Mouse (Mus musculus) brain, adult 2 months (tissue): ENCODE results near the gene Ccdc141.

Source experiments
- DNase-seq: peaks from one replicate; pipeline ENCODE4 v3.0.0; 2011; ENCODE audit warnings: low read depth, low spot score

The Ccdc141 gene

DNA sequence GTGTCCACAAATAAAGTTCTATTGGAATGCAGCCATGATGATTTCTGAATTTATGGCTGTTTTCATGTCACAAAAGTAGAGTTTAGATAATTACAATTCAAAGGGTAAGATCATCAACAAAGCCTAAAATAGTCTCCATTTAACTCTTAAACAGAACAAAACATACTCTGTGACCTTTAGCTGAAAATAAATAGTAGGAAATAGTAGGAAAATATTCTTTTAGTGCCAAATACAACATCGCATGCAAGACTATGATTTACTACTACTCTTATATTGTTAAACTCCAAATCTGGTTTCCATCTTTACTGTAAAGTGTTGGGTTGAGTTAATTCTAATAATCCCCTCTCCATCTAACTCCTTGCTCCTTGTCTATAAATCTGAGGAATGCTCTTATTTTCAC, 37.0 kb downstream of the Ccdc141 start:
- DNase-seq: no peak

- DNase-seq: no peak
Observed at GRCm38 (mm10) chr2:77126939-77127338, 43.5 kb downstream of the Ccdc141 start.

DNA sequence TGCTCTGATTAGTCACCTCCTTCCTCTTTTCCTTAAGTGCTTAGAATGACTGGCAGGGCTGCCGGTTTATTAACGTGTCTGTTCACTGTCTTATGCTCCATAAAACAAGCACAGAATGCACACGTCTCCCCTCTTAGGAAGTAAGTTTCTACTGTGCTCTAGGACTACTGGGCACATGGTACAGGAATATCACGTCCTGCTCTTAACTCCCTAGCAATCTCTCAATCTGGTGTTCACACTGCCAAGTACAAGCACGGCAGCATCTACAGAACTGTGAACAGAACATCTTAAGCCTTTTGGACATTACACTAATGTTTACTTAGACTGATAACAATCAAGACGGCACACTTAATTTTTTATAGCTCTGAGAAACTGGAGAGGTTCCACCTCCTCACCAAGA, 52.3 kb downstream of the Ccdc141 start:
- no peak for DNase-seq

- no peak for DNase-seq
Observed at GRCm38 (mm10) chr2:77114335-77114734, 56.1 kb downstream of the Ccdc141 start.

GRCm38 (mm10) chr2:77113867-77114266, 56.6 kb downstream of the Ccdc141 start:
- no peak for DNase-seq

GRCm38 (mm10) chr2:77113026-77113425, 57.4 kb downstream of the Ccdc141 start:
- DNase-seq: no peak

- no peak for DNase-seq
Observed at GRCm38 (mm10) chr2:77111095-77111494, 59.3 kb downstream of the Ccdc141 start.

- DNase-seq: no peak
Observed at GRCm38 (mm10) chr2:77110365-77110764, 60.1 kb downstream of the Ccdc141 start.

DNA sequence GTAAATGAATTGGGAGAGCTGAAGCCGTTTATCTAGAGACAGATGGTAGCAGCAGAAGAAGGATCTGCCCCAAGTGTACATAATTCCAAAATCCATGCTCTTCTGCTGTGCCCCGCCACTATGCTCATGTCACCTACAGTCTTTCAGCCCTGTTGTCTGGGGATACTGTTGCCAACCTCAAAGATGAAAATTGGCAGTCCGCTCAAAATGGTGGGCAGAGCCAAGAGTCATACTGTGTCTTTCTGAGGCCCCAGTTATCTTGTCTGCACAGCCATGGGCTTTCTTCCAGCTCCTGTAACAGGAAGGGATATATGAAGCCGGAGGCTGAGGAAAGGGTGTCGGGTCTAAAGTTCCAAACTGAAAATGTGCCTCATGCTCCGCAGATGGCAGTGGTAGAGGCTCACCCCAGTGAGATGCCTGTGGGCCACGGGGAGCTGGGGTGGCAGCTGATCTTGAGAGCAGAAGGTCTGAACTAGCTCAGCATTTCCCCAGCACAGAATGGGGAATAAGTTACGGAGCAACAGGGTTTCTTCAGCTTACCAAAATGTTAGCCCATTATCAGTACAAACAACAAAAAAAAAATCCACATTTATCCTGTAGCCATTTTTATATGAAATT, 60.8 kb downstream of the Ccdc141 start:
- DNase-seq: peak; percentile 96

- DNase-seq: no peak
Observed at GRCm38 (mm10) chr2:77108562-77108961, 61.9 kb downstream of the Ccdc141 start.

DNA sequence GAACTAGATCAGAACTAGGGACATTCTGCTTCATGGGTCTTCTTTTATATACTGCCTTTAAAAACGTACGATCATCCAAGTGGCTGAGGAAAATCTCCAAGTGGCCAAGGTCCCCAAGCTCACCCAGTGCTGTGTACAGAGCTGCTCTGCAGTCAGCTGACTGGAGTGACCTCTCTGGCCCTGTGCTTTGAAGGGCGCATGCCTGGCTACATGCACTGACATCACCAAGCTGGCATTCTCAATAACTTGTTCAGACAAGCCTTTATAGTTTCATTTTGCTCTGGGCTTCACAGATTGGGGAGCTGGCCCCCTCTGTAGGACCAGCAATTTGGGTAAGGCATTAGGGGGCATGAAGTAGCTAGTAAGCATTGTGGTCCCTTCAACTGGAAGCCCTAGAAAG, 64.3 kb downstream of the Ccdc141 start:
- DNase-seq: no peak

- DNase-seq: no peak
Observed at GRCm38 (mm10) chr2:77105006-77105715, 65.3 kb downstream of the Ccdc141 start.

DNA sequence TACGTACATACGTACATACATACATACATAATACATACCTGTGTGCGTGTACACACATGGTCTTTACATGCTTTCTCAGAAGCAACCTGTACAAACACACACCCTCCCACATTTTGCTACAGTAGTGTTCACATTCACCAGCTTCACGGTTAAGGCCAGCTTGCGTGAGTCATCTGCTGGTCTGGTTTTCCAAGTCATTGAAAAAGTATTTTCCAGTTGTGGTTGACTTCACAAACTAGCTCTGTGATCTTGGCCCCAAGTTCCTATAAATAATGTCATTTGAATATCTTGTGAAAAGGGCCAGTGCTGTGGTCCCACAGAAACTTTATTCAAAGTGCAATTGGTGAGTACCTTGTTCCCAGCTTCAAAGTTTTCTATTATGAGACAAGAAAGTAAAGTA, 67.9 kb downstream of the Ccdc141 start:
- no peak for DNase-seq

- no peak for DNase-seq
Observed at GRCm38 (mm10) chr2:77099814-77100213, 70.6 kb downstream of the Ccdc141 start.

GRCm38 (mm10) chr2:77098769-77099168, 71.7 kb downstream of the Ccdc141 start:
- no peak for DNase-seq

- no peak for DNase-seq
Observed at GRCm38 (mm10) chr2:77091749-77092148, 78.7 kb downstream of the Ccdc141 start.

GRCm38 (mm10) chr2:77085313-77085712, 85.1 kb downstream of the Ccdc141 start:
- no peak for DNase-seq

DNA sequence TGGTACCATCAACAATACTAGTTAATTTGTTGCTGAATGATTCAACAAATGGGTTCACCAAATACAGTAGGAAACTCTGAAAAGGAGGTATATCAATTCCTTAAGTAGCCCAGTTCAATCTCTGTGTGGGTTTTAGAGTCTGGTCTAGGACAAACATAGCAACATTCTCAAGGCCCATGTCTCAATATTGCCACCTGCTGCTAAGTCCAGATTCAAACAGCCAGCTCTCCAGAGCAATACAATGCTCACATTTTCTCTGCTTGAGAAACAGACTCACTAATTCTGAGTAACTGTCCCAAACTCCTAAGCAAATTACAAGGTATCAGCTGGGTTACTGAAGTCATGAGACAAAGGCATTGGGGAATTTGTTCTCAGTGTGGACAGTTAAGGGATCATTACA, 85.8 kb downstream of the Ccdc141 start:
- peak; percentile 20 for DNase-seq

DNA sequence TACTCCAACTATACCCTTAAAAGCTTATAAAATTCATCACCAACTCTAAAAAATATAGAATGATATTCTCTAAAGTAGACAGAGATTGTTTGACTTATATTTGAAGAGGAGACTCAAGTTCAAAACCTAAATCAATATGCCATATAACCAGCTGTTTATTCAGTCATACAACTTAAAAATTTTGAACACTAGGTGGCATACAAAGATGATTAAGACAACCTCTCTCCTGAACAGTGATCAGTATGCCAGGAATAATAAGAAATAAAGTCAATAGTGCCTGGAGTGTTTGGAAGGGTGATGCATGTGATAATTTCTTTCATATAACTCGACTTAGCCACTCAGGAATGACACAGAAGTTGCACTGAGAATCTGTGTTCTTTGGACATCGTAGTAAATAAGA, 89.3 kb downstream of the Ccdc141 start:
- no peak for DNase-seq

DNA sequence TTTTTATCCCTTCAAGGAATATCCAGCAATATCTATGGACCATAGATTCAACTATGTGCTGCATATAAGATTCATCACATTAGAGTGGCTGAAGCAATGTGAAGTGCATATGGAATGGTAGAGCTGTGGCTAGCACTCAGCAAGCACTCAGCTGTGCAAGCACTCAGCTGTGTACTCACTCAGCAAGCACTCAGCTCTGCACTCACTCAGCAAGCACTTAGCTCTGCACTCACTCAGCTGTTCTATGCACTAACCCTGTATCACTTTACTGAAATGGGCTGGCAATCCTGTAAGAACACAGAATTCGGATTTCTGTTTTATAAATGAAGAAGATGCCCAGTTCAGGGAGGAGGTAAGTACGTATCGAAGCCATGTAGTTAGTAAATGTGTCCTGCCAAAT, 89.8 kb downstream of the Ccdc141 start:
- no peak for DNase-seq

DNA sequence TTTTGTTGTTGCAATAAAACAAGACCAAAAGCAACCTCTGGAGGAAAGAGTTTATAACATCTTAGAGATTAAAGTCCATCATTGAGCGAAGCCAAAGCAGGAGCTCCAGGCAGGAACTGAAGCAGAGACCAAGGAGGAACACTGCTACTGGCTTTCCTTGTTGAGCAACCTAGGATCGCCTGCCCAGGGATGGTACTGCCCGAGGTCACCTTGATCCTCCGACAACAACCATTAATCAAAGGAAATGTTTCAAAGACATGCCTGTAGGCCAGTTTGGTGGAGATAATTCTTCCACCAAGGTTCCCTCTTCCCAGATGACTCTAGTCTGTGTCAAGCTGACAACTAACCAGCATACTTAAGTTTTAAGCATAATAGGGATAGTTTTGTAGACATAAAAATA, 91.7 kb downstream of the Ccdc141 start:
- no peak for DNase-seq

GRCm38 (mm10) chr2:77074373-77074772, 96.1 kb downstream of the Ccdc141 start:
- no peak for DNase-seq

DNA sequence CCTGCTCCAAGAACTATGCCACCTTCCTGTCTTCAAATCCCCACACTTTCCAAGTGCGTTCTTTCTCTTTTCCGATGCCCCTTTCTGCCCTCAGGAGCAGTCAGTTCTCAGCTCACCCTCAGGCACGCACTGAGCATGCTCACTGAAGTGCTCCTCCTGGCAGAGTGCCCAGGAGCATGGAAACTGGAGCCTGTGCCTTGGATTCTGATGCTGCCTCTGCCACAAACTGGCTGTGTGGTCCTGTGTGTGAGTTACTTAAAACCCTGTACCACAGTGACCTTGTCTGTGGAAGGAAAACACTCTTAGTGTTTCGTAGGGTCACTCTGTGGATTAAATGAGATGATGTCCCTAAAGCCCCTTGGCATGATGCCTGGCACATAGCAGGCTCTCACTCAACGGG, 96.5 kb downstream of the Ccdc141 start:
- DNase-seq: peak; percentile 40

DNA sequence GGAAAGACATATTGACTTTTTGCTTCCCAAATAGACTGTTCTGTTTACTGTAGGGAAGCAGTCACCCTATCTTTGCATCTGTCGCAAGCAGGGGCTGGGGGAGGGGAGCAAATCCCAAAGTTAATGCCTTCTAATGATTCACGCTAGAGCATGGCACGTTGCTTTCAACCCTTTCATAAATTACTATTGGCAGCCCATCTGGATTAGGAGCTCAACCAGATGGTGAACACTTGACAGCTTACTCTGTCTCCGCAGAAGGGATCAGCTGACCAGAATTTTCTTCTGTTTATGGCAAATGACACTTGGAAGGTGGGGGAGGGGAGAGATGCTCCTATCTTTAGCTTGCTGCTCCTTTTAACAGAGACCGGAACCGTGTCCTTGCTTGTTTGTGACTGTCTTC, 105.1 kb downstream of the Ccdc141 start:
- DNase-seq: peak; percentile 59
